Mouse (Mus musculus) heart, postnatal 4 days (tissue): ENCODE results near the gene Wdr76. TPM values are rescaled to one million over a fixed set of nuclear protein-coding genes. Genes with fewer than 3 reads are reported as not detected.
"Not testable (repeated sequence)": the region's sequence is repeated elsewhere in the genome, so short reads cannot be mapped to it uniquely, and the experiment has no call there.

Experiments
- DNase-seq: peaks from one replicate; pipeline ENCODE4 v3.0.0; 2021
- total RNA-seq, 2 experiments: library from RNA; stranded (reverse); gene quantifications; 2 replicates each; pipeline ENCODE4 v1.2.3; 2021

Wdr76 gene
- total RNA-seq, 2 experiments from 2014 or later = 11.1 to 12.9 TPM

DNA sequence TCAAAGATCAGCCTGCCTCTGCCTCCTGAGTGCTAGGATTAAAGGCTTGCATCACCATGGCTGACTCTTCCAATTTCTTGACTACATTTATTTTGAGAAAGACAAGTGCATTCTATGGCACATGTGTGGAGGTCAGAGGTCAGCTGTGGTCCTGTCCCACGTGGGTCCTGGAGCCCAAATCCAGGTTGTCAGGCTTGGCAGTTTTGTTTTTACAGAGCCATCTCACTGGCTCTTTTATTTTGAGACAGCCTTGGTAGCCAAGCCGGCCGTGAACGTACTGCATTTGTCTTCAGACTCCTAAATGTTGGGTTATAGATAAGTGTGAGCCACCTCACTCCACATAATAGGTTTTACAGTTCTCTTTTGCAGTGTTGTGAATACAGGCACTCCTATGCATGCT, 12.2 kb downstream of the Wdr76 start:
- DNase-seq = not testable (repeated sequence)

DNA sequence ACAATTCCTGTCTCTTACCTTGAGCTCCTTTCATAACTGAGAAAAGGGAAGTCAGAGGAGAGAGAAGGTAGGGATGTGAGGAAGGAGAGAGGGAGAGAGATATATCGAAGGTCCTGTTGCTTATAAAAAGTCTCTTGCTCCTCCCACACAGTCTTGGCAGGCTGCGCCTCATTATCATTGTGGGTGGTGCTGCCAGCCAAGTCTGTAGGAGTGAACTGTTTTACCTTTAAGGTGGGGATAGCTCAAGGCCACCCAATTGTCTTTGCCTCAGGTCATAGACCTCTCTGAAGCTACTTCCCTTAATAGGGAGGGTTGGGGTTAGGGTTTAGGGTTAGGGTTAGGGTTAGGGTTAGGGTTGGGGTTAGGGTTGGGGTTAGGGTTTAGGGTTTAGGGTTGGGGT, 15.5 kb downstream of the Wdr76 start:
- no peak for DNase-seq

DNA sequence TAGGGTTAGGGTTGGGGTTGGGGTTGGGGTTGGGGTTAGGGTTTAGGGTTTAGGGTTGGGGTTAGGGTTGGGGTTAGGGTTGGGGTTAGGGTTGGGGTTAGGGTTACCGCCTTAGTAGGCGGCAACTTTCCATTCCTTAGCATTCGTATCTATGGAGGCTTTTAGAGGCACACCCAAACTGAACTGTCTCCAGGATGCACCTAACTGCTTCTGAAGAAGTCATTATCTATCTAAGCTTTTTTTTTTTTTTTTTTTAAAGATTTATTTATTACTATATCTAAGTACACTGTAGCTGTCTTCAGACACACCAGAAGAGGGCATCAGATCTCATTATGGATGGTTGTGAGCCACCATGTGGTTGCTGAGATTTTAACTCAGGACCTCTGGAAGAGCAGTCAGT, 16.3 kb downstream of the Wdr76 start:
- not testable (repeated sequence) for DNase-seq

DNA sequence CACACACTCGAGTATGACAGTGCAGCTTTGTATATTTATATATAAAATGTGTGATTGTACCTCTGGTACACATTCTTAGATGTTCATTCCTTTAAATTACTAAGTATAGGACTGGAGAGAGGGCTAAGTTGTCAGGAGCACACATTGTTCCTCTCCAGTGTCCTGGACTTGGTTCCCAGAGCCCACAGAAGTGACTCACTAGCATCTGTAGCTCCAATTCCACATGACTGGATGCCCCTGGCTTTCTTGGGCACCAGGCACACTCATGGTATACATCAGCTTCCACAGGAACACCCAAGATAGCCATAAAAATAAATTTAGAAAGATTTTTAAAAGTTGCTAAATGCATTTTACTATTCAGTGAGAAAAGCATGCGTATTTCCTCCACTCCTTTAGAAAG, 18.5 kb downstream of the Wdr76 start:
- no peak for DNase-seq

DNA sequence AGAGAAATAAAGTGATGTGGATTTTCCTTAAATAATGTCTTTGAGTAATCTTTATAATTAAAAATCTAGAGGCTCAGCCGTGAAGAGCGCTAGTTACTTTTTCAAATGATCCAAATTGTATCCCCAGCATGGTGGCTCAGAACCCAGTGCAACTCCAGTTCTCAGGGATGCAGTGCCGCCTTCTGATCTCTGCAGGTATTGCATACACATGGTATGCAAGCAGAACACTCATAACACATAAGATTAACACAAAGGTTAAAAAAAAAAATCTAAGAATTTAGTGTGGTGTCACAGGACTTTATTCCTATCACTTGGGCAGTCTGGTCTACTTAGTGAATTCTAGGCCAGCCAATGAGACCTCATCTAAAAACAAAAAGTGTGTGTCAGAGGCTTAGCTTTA, 38.3 kb downstream of the Wdr76 start:
- no peak for DNase-seq

DNA sequence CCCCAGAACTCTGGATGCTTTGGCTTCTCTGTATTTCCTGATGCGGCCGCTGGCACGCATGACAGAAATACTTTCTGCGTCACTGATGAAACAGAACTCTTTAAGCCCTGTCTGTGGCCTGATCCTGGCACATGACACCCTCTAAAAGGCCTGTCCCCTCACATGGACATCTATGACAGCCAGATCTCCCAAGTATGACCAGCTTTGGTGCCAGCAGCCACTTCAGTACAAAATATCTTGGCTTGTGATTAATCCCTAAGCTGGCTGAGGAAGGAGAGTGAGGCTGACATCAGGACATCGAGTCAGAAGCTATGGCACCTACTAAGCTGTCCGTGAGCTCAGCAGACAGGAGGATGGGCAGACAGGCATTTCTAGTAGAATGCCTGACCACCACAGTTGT, 43.1 kb downstream of the Wdr76 start:
- peak; percentile 80 for DNase-seq

DNA sequence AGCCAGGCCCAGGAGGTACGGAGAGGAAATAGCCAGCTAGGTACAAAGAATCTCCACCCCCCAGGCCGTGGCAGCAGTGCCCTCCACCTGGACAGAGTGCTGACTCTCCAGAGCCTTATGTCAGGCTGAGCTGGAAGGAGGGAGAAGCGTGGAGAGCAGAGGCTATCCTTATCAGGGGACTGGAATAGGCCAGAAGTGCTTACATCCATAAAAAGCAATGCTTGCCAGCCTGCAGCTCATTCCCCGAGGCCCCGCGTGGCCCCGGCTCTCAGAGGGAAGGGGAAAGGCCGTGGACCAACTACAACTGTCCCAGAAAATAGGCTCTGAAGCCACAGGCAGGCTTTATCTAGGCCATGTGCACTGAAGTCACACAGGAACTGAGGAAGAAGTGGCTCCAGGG, 44.7 kb downstream of the Wdr76 start:
- peak; percentile 78 for DNase-seq

DNA sequence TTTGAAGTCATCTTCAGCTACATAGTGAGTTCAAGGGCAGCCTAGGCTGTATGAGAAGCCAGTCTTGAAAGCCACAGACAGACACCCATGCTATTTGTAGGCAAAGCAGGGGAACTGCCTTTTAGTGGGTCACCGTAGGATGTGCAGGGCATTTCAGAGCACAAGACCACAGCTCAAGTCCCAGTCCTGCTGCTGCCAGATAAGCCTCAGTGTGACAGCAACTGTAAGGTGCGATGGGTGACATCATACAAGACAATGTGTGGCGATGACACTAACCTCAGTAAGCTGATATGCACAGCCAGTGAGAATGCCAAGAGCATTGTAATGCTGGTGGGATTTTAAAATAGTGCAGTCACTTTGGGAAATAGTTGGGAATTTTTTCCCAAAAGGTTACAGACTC, 56.6 kb downstream of the Wdr76 start:
- no peak for DNase-seq

DNA sequence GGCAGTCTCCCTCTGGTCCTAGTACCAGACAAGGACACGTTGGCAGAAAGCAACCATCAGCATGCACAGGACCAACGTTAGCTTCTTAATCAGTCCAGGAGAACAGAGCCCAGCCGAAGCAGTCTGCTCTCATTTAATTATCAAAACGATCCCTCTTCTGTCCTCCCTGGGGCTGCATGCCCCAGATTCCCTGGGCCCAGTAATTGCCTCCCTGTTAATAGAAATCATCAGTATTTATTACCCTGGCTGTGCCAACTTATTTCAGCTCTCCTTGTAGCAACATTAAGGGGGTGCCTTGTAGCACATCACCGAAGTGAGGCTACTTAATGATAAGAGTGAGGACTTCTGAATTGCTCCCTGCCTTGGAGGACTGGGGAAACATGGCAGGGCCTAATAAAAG, 59.4 kb downstream of the Wdr76 start:
- DNase-seq = no peak

DNA sequence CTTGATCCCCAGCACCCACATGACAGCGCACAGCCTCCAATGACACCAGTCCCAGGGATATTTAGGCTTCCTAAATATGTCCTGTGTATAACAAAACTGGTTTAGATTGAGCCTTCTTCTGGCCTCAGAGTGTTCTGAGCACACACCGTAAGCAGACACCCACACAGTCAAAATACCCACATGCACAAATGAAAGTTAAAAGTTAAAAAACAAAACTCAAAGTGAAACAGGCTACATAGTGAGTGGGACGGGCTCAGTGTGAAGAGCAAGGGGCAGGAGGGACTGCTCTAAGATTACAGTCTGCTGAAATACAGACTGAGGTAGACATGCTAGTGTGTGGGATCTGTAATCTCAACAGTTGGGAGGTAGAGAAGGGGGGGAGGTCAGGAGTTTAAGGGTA, 63.5 kb downstream of the Wdr76 start:
- no peak for DNase-seq

DNA sequence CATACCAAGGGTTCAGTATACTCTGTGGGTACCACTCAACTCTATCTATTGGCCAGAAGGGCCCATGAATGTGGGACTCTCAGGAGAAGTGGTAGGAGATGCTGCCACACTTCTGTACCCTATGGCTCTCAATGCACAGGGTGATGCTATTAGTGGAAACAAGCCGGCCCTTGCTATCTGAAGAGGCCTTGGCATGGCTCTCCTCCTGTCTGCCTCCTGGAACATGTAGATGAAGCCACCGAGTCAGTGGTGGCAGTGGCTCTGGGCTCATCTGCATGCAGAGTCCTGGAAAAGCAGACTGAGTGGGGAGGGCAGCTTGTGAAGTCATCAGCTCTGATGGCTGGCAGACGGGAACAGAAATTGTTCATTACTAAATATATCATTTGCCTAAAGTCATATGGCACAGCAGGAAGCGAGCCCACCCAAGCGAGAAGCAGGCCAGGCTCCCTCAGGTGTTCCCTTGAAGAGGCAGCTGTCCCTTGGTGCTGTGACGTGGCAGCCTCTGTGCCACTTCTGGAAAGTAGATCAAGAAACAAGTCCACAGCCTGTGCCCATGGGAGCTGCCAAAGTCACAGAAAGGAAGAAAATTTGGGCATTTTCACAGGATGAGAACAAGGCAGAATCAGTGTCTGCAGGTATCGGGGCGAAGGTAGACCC, 64.6 kb downstream of the Wdr76 start:
- DNase-seq = peak; percentile 17

DNA sequence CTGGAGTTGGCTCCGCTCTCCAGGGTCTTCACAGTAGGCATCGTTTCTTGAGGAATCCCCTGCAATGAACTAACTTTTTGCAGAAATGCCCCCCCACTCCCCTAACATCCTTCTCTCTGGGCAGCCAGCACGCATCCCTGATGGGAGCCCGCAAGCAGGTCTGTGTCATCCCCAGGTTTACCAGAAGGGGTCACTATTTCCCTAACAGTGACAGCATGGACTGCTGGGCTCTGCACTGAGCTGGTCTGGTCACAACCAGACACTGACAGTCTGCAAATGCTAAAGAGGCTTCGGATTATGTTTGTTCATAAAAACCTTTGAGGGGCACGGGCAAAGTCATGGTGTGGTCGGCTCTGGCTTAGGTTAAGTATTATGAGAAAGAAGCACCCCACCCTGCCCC, 65.3 kb downstream of the Wdr76 start:
- DNase-seq = peak; percentile 93

DNA sequence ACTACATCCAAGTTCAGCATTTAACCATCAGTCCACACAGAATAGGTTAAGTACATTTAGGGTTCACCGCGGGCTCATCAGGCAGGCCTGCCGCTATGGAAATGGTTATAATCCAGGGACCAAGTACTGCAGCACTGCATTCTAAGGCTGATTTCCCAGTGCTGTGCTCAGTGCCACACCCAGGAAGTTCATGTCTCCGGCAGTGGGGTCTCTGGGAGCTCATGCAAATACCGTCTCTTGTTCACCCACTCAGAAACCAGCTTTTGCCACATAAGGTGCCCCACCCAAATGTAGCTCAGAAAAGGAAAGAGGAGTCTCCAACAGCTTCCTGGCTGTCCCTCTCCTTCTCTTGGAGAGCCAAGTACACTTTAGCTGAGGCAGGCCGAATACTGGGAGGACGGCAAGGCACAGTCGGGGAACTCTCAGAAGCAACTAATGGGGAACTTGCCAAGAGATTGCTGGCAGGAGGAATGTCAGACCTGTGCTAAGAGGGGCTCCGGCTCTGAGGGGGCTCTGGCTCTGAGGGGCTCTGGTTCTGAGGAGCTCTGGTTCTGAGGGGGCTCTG, 67.6 kb downstream of the Wdr76 start:
- DNase-seq = no peak

DNA sequence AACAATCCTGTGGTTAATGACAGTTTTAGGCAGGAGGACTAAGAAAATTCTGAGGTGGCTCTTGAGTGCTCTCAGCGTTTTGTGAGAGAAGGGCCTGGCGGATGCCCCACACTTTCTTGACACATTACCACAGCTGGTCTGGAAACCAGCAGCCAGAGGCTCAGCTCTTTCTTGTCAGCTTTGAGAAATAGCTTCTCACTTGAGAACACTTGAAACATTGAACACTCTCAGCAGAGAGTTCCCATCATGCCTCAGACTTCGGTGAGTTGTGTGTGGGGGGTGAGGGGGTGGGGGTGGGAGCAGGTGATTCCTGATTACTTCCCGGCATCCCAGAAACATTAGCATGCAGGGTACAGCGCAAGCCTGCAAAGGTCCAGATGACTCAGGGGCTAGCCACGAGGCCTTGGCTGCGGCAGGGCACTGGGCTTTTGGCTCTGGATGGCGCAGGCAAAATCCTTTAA, 69.2 kb downstream of the Wdr76 start:
- DNase-seq = no peak

DNA sequence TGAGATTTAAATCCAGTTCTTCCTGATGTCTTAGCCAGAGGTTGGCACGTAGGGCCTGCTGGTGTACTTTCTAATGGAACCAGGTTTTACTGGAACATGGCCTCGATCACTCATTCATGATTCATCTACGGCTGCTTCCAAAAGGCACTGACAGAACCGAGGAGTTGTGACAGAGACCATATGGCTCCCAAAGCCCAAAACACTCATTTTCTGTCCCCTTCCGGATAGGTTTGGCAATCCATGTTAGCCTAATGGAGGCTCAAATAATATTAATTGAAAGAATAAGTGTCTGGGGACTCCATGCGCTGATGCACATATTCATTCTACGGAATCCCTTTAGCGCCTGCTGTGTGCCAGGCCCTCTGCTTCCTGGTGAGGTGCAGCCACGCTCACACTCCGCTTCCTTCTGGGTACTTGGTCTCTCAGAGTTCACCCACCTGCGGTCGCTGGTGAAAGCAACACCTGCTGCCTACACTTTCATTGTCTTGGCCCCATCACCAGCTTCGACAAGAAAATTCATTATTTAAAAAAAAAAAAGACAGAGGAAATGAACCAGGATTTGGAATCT, 76.4 kb downstream of the Wdr76 start:
- DNase-seq = no peak

DNA sequence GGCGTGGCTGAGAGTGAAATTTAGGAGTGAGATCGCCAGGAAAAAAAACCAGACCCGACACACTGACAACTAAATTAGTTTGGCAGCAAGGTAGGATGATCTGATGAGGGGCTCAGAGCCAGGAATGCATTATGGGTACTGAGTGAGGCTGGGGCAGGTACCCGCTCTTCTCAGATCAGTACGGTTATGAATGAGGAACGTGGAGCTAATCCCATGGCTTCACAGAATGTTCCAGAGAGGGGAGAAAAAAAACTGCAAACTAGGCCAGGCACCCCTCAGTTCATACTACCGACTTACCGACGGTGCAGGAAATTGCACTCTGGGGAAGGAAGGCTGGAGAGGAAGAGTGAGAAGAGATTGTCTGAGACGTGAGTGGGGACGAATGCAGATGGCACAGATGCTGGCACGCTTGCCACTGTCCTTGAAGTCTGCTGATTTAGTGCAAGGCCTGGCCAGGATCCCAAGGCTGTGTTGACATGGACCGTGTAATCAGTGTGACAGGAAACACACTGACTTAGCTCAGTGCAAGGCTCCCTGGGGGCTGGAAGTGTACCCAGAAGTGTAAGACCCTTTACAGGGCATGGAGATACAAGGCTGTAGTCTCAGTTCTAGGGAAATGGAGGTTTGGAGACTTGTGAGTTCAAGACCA, 77.1 kb downstream of the Wdr76 start:
- DNase-seq = peak; percentile 63

DNA sequence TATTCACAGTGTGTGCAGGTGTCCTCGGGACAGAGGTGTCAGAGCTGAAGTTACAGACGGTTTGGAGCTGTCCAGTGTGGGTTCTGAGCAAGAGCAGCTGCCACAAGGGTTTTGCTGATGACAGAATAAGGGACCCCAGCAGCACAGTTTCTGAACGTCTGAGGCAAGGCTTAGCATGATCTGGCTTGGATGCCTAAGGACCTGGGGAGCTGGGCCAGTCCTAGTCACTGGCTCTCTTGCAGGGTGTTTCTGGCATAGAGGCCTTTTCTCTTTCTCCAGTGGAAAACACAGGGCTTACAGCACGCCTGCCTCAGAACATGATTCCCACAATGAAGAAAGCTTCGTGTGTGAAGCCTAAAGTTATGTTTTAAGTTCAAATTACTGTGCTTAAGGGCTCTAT, 78.2 kb downstream of the Wdr76 start:
- DNase-seq = peak; percentile 21

DNA sequence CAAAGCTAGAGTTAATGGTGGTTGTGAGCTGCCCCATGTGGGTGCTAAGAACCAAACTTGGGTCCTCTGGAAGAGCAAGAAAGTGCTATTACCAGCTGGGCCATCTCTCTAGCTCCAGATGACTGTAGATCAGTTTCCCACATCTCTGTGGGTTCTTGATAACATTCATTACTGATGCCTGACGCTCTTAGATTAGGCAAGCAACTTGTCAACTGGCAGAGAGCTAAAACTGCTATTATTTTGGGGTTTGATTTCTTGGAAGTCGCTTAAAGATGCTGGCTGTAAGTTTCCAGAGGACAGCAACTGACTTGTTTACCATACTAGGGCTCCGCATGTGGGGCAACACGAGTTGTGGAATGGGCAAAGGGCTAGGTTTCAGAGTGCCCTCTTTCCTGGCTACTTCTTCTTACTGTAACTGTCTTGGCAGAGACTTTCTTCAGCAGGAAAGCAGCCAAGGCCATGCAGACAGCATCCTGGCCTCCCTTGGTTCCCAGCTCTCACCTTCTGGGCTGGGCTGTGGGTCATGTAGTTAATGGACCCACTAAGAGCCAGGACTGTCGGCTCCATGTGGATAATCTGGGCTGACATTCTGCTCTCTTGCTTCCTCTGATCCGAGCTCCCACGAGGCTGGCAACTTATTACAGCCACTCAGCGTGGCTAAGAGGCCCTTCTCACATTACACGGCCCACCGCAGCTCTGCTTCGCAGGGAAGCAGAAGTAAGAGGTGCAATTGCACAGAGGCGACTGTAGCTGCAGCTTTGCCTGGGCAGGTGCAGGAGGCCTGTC, 81.2 kb downstream of the Wdr76 start:
- no peak for DNase-seq

DNA sequence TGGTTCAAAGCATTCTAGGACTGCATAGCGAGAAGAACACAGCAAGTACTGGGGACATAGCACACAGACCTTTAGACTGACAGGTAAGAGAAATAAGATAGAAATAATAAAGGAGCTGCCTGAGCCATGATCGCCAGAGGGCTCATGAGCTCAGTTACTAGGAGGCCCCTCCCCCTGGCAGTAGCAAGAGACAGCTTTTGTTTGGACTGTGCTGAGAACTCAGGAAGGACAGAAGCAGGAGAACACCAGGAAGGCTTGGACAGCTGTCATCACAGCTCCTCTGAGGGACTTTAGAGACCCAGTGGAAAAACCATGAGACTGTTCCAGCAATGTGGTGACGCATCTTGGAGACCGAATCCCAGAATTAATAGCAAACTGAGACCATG, 81.8 kb downstream of the Wdr76 start:
- peak; percentile 49 for DNase-seq

DNA sequence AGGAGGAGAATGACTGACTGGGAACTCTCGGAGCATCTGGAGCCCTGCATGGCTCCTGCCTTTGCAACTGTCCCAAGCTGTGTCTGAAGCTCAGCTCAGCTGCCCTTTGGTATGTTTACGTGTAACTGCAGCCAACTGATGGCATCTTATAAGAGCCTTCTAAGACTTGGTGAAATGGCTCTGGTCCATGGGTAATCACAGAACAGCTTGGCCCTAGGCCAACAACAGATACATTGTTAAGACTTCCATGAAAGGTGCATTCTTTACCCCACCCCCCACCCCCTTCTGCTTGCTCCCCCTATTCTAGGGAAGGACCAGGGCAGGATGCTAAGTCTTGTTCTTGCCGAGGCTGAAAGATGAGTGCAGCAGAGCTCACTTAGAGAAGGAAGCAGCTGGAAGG, 87.6 kb downstream of the Wdr76 start:
- DNase-seq = no peak
